Mouse (Mus musculus) heart, embryonic 10.5 days (tissue): ENCODE data around the gene Gm5134. TPM values are rescaled to one million over a fixed set of nuclear protein-coding genes. Genes with fewer than 3 reads are reported as not detected.
A peak's percentile ranks its signal among the peaks of the same experiment; 100 is the strongest.

Source experiments
- DNase-seq: peaks from one replicate; pipeline ENCODE4 v3.0.0-alpha.2; 2017; ENCODE audit warnings: low spot score
- H3K27ac ChIP-seq: fragments of 300-500 bp; sonication (generic); 2 replicates; pipeline ENCODE4 v1.5.1; 2016; ENCODE audit warnings: mild to moderate bottlenecking
- H3K27me3 ChIP-seq: fragments of 300-500 bp; sonication (generic); 2 replicates; pipeline ENCODE4 v1.6.1; 2016; ENCODE audit warnings: mild to moderate bottlenecking; ENCODE audit not compliant: poor library complexity, insufficient read depth, severe bottlenecking
- H3K36me3 ChIP-seq: fragments of 300-500 bp; sonication (generic); 2 replicates; pipeline ENCODE4 v1.6.1; 2016; ENCODE audit warnings: mild to moderate bottlenecking, moderate library complexity
- H3K4me1 ChIP-seq: fragments of 300-500 bp; sonication (generic); 2 replicates; pipeline ENCODE4 v1.6.1; 2016; ENCODE audit warnings: mild to moderate bottlenecking
- H3K4me3 ChIP-seq: fragments of 300-500 bp; sonication (generic); 2 replicates; pipeline ENCODE4 v1.5.1; 2016; ENCODE audit warnings: mild to moderate bottlenecking, moderate library complexity
- H3K9me3 ChIP-seq: fragments of 300-500 bp; sonication (generic); 2 replicates; pipeline ENCODE4 v1.6.1; 2016; ENCODE audit warnings: mild to moderate bottlenecking, moderate library complexity
- WGBS: fragments of 180-500 bp; shearing (Covaris S2); methylation state at CpG from one replicate; pipeline ENCODE4 v1.1.7; 2016; 5-methylcytosine and 5-hydroxymethylcytosine counted together
- polyA plus RNA-seq: library from polyadenylated mRNA; unstranded; fragments of >200 nt; fragmentation: Nextera tagmentation; extraction: Ambion mirVana; gene quantifications from 2 replicates; pipeline ENCODE4 v1.2.1, GENCODE M21; 2016

Gm5134 gene
- polyA plus RNA-seq, 1 experiment from 2014 or later: not detected

DNA sequence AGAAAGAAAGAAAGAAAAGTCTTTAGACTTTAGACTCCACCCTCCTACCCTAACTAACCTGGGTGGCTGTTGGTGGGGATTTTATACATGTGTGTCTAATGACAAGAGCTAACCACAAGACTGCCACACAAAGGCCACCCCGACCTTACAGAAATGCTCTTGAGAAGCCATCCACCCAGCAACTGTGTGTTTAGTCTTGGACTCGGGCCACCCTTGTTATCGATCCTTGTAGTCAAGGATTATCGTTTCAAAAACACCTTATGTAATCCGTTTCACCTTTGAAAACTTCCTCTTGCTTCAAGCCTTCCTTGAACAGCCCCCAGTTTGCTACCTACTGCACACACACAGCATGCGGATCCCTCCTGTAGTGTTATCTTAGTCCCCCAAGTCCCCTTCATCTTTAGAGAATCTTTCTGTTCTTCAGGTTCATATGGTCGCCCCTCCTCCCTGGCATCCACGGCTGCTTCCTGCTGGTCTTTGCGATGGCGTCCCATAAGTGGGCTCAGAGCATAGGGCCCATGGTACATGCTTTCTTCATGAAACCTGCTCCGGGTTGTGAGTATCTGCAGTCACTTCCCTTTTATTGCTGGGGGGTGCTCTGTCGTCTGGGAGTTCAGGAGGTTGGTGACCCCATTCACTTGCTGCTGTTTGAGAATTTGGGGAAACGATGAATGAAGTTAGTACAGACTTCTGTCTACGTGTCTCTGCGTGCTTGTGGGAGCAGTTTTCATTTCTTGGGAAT lies 11.4 kb upstream of the Gm5134 start, which contains the start of gene Vpreb3:
Gene Vpreb3, plus strand, starts transcription at position 322 of the 742 bp plus-strand sequence.
- no peaks in the 10 kb centered on the region for H3K9me3 ChIP-seq
- DNase-seq: no peak
- H3K27me3 ChIP-seq: peaks cover under 1% of the 10 kb centered on the region; the same call in 1 of the 2 replicates
- H3K4me3 ChIP-seq: no peak within 1 kb of the TSS
- peaks cover 21% of the 10 kb centered on the region for H3K4me1 ChIP-seq
- no peak within 1 kb of the TSS for H3K27ac ChIP-seq
- 76% methylated on average over 15 of the region's 15 CpGs for WGBS
- 0 out of 2 replicates have a peak, but pooled peaks cover 2% of the 10 kb centered on the region for H3K36me3 ChIP-seq

DNA sequence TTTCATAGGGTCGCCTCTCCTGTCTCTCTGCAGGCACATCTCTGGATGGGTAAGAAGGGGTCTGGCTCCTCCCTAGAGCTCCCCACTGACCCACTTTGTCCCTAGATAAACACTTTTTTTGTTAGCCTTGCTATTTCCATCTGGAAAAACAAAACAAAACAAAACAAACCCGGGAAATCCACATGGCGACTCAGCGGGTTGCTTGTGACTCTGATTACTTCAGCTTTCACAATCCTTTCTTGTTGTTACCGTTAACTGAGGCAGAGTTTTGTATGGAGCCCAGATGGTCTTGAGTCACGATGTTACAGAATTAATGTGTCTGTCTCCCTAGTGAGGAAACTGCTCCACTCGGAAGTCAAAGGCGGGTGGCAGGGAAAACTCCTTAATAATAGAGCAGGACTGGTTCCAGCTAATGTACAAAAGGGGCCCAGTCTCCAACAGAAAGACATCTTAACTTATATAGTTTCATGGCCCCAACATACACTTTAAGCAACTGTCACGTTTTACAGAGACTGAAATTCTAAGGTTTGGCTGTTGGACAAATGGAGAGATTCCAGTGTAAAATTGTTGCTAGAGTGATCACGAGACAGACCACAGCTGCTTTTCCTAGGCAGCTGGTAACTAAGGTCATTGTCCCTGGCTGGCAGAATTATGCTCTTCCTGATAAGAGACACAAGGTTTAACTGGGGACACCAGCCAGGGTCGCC lies 10.1 kb upstream of the Gm5134 start:
- Histone ChIP-seq H3K36me3 (no peaks in the 10 kb centered on the region), H3K4me3 (no peak overlapping the region), H3K9me3 (no peaks in the 10 kb centered on the region), H3K27me3 (peaks cover 4% of the 10 kb centered on the region), H3K4me1 (peaks cover 16% of the 10 kb centered on the region; the same call in 1 of the 2 replicates), H3K27ac (no peak overlapping the region)
- DNase-seq: no peak
- 34% methylated on average over 11 of the region's 11 CpGs for WGBS

- H3K27ac ChIP-seq: no peak overlapping the region
- 88% methylated on average over 7 of the region's 7 CpGs for WGBS
Measured at GRCm38 (mm10) chr10:75945213-75945612, 9.1 kb upstream of the Gm5134 start.

DNA sequence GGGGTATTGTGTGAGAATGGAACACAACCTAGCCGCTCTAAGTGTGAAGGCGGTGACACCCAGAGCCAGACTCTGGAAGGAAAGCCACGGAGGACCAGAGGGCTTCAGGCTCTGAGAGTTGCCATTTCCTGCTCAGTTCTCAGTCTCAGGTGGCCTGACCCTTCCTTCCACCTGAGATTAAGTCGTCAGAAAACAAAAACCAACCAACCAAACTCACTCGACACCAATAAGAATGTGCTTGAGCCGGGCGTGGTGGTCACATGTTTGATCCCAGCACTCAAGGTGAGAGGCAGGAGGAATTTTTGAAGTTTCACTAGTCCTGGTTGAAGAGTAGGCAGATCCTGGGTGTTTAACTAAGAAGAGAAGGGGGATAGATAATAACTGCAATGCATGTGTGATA lies 8.4 kb upstream of the Gm5134 start:
- H3K27ac ChIP-seq: no peak overlapping the region
- WGBS: 78% methylated on average over 7 of the region's 7 CpGs
- no peaks in the 10 kb centered on the region for H3K36me3 ChIP-seq
- no peak overlapping the region for H3K4me3 ChIP-seq
- H3K4me1 ChIP-seq: peaks cover 6% of the 10 kb centered on the region
- H3K27me3 ChIP-seq: peaks cover 19% of the 10 kb centered on the region
- no peaks in the 10 kb centered on the region for H3K9me3 ChIP-seq
- no peak for DNase-seq

More at GRCm38 (mm10) chr10:75945213-75945612, 9.1 kb upstream of the Gm5134 start:
- Histone ChIP-seq H3K36me3 (no peaks in the 10 kb centered on the region), H3K9me3 (no peaks in the 10 kb centered on the region), H3K27me3 (peaks cover 14% of the 10 kb centered on the region), H3K4me1 (0 out of 2 replicates have a peak, but pooled peaks cover 6% of the 10 kb centered on the region), H3K4me3 (no peak overlapping the region)
- DNase-seq: no peak

DNA sequence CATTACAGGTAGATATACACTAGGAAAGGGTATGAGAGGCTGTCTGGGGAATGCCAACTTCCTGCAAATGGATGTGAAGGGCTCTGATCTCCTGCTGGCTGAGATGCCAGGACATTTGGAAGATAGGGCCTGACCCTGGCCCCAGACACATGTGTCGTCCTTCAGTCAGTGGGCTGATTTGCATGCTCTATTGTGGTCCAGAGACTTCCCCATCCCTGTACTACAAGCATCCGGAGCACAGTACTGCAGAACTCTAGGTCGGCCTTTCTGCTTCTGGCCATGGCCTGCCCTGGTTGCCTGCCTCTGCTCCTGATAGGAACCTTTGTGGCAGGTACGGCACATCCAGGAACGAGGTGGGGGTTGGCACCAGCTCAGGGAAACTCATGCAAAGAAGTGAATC lies 6.2 kb upstream of the Gm5134 start:
- DNase-seq: no peak
- Histone ChIP-seq H3K9me3 (no peaks in the 10 kb centered on the region), H3K4me1 (peaks cover 11% of the 10 kb centered on the region), H3K36me3 (no peaks in the 10 kb centered on the region), H3K4me3 (no peak overlapping the region), H3K27me3 (peaks cover 25% of the 10 kb centered on the region), H3K27ac (no peak overlapping the region)
- 76% methylated on average over 5 of the region's 5 CpGs for WGBS

GRCm38 (mm10) chr10:75949053-75950045 lies 5.0 kb upstream of the Gm5134 start:
- DNase-seq: no peak
- WGBS: 76% methylated on average over 22 of the region's 22 CpGs
- no peaks in the 10 kb centered on the region for H3K36me3 ChIP-seq

DNA sequence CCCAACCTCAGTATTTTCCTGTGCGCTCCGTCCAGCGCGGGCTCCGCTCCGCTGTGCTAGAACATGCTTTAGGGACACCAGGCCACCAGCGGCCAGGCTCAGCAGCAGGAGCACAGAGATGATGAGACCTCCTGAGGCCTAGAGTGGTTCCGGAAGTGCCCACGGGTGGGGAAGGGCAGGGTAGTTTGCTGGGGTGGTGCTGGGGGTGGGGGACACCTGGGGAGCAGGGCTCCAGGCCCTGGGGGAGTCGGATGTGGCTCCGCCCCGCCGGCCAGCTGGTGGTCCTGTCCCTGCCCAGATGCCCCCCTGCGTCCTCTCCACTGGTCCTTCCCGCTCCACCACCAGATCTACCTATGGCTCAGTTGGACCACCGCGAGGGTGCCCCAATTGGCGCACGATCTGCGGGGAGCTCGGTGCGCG lies 3.5 kb upstream of the Gm5134 start:
- peak overlapping the region; percentile 77 for H3K27ac ChIP-seq
- H3K4me1 ChIP-seq: peaks cover 18% of the 10 kb centered on the region
- H3K4me3 ChIP-seq: peak overlapping the region; percentile 70
- DNase-seq: no peak
- H3K9me3 ChIP-seq: no peaks in the 10 kb centered on the region
- H3K36me3 ChIP-seq: no peaks in the 10 kb centered on the region
- peaks cover 28% of the 10 kb centered on the region for H3K27me3 ChIP-seq
- WGBS: 1% methylated on average over 23 of the region's 23 CpGs

More at GRCm38 (mm10) chr10:75949053-75950045, 5.0 kb upstream of the Gm5134 start:
- Histone ChIP-seq H3K27ac (no peak overlapping the region), H3K4me3 (no peak overlapping the region), H3K4me1 (peaks cover 14% of the 10 kb centered on the region), H3K27me3 (peaks cover 28% of the 10 kb centered on the region), H3K9me3 (no peaks in the 10 kb centered on the region)

DNA sequence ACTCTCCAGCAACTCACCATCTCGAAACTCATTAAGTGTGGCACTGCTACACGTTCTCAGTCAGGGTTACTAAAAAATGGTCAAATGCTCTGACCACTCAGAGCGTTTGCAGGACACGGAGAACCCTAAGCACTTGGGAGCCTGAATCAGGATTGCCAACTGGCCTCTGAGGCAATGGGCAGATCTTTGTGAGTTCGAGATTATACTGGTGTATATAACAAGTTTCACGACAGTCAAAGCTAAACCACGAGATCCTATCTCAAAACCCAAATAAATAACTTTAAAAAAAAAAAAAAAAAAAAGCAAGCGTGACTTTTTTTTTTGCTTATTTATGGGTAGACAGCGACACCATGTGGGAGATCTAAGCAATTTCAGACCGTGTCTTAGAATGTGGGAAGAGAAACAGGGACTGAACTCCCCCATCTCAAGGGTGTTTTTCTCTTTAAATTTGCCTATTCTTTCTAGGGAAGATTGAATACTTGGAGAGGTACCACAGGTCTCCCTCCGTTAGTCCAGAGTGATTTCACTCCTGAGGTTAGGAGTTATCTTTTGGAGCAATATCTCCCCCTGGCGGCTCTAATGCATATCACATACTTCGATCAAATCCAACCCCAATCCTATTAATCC lies 2.8 kb upstream of the Gm5134 start:
- 3% methylated on average over 13 of the region's 13 CpGs for whole genome bisulfite sequencing
- no peaks in the 10 kb centered on the region for H3K36me3 ChIP-seq
- peak overlapping the region; percentile 77; the same call in 1 of the 2 replicates for H3K27ac ChIP-seq
- H3K4me3 ChIP-seq: peak overlapping the region; percentile 70
- H3K9me3 ChIP-seq: no peaks in the 10 kb centered on the region
- peaks cover 28% of the 10 kb centered on the region for H3K27me3 ChIP-seq
- H3K4me1 ChIP-seq: peaks cover 18% of the 10 kb centered on the region
- DNase-seq: no peak

- Histone ChIP-seq H3K4me1 (no peaks in the 10 kb centered on the region), H3K9me3 (0 out of 2 replicates have a peak, but pooled peaks cover 2% of the 10 kb centered on the region), H3K36me3 (no peaks in the 10 kb centered on the region), H3K27me3 (no peaks in the 10 kb centered on the region), H3K27ac (no peak overlapping the region), H3K4me3 (no peak overlapping the region)
- DNase-seq: no peak
- WGBS: 84% methylated on average over 10 of the region's 10 CpGs
Measured at GRCm38 (mm10) chr10:75973846-75974245, 19.5 kb downstream of the Gm5134 start.

DNA sequence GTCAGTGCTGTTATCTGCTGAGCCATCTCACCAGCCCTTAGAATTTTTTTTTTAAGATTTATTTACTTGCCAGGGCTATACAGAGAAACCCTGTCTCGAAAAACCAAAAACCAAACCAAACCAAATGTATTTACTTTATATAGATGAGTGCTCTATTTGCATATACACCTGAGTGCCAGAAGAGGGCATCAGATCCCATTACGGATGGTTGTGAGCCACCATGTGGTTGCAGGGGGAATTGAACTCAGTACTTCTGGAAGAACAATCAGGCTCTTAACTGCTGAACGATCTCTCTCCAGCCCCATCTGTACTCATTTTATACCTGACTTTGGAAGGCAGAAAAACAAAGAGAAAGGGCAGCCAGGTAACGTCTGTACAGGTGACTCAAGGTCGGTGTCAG lies 20.9 kb downstream of the Gm5134 start:
- H3K9me3 ChIP-seq: 0 out of 2 replicates have a peak, but pooled peaks cover 2% of the 10 kb centered on the region
- no peak overlapping the region for H3K4me3 ChIP-seq
- H3K4me1 ChIP-seq: no peaks in the 10 kb centered on the region
- no peak overlapping the region for H3K27ac ChIP-seq
- no peaks in the 10 kb centered on the region for H3K36me3 ChIP-seq
- DNase-seq: no peak
- WGBS: 71% methylated on average over 5 of the region's 5 CpGs
- no peaks in the 10 kb centered on the region for H3K27me3 ChIP-seq

DNA sequence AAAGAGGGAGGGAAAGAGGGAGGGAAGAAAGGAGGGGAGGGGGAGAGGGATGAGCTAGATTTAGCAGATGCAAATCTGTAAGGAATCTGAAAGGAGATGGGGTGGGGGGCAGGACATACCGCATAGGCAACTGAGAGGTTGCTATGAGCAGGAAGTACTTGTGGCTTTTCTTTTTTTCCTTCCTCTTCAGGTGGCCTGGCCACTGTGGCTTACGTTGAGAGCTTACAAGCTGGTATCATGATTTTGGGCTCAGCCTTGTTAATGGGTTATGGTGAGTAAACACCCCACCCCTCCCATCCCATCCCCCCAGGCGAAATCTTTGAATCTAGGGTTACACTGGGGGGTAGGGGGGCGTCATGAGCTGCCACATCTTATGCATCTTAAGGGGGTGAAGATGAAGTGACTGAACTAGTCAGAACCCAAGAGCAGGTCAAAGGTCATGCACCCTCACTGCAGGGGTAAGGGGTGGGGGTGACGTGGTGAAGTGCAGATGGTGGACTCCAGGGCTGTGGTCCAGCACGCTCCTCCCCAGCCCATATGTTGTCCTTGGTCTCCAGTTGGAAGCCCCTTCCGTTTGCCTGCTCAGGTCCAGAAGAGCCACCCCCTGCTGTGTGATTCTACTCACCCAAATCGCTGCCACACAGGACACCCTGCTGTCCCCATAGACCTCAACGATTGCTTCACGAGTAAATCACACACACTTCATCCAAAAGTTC lies 24.0 kb downstream of the Gm5134 start:
- H3K4me3 ChIP-seq: no peak overlapping the region
- no peaks in the 10 kb centered on the region for H3K9me3 ChIP-seq
- H3K27me3 ChIP-seq: no peaks in the 10 kb centered on the region
- no peak overlapping the region for H3K27ac ChIP-seq
- no peak for DNase-seq
- 38% methylated on average over 10 of the region's 10 CpGs for WGBS
- no peaks in the 10 kb centered on the region for H3K36me3 ChIP-seq
- H3K4me1 ChIP-seq: no peaks in the 10 kb centered on the region
